Mouse (Mus musculus): ENCODE data around the gene Psmd13.

Psmd13 gene

DNA sequence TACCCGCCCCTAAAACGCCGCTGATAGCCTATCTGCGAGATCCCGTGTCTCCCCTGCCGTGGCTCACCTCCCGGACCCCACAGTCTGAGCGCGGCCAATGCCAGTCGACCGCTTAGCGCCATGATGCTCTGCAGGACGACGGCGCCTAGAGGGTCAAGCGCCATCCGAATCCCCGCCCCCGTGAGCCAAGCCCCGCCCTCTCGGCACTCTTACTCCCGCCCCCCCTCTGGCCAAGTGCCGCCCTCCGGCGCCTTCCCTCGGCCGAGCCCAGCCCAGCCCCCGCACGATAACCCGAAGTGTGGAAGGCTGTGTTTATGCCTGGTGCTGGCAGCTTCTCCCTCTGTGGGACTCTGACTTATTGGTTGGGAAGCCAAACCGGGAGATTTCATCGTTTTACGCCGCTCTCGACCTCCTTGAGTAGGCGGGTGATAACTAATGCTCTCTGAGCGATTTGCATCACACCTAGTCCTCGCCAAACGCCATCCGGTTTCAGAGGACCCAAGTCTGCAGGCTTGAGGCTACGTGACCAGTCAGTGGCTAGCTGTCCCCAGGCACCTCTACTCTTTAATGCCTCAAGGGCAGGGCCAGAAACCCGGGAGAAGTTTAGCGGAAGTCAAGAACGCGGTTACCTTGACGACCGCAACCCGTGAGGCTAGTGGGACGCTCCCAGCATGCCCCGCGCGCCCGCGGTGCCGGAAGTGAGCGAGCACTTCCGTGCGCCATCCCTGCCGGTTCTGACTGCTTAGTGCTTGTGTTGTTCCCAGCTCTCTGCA, at the start of gene Psmd13, which contains the start of gene Sirt3:
Gene Psmd13, plus strand, starts transcription at position 273 of the 773 bp plus-strand sequence.
Gene Sirt3, minus strand, starts transcription at position 614 of the 773 bp plus-strand sequence.
- DNase-seq (ENCODE audit: low read depth, low spot score), result peak; percentile 95

DNA sequence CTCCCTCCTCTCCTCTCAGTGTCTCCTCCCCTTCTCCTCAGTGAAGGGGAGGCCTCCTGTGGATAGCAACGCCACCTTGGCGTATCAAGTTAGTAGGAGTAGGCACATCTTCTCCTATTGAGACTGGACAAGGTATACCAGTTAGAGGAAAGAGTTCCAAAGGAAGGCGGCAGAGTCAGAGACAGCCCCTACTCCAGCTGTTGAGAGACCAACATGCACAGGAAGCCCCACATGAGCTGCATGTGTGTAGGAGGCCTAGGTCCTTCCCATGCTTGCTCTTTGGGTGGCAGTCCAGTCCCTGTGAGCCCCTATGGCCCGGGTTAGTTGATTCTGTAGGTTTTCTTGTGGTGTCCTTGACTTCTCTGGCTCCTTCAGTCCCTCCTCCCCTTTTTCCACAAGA, 48.4 kb upstream of the Psmd13 start:
- no peak for DNase-seq (ENCODE audit: low read depth, low spot score)

DNA sequence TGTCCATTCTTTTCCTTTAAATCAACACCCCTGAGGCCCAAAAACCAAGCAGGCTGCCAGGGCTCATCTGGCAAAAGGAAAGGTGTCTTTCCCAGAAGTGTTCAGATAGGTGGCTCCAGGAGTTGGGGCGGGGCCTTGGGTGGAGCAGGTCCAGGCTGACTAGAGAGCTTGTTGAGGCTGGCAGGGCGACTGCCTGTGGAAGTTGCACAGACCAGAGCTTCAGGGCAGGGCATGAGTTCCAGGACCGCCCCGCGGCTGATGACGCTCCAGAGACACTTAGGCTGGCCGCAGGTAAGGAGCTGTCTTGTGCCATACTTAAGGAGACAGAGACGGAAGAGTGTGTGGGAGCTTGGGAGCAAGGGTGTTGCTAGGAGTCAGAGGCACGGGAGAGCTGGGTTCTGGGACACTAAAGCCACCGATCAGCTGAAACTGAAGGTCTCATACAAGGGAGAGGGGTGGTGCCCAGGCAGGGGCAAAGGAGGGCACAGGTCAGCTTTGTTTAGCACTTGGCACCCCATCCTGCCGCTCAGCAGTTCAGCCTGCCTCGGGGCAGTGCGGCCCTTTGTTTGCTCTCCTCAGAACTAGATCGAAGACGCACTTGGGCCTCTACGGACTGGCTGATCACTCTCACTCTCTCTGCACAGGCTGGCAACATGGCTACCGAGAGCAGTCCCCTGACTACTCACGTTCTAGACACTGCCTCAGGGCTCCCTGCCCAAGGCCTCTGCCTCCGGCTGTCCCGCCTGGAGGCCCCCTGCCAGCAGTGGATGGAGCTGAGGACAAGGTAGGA, 46.6 kb upstream of the Psmd13 start, which contains the start of gene Urah:
Gene Urah, plus strand, starts transcription at position 51 of the 790 bp plus-strand sequence.
- no peak for DNase-seq (ENCODE audit: low read depth, low spot score)

DNA sequence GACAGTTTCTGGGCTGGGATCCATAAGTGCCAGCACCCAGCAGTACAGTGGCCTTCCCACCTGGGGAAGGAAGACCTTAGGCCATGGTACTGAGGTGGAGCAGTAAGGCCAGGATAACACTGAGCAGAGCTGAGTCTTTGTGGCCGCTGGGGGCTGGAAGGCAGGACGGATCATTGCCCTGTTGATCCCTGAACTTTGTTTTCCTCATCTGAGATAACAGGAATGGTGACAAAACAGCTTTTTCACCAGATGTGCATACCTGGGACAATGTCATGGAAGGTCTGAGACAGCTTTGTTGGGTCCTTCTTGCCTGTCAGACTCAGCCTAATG, 46.0 kb upstream of the Psmd13 start:
- no peak for DNase-seq (ENCODE audit: low read depth, low spot score)

DNA sequence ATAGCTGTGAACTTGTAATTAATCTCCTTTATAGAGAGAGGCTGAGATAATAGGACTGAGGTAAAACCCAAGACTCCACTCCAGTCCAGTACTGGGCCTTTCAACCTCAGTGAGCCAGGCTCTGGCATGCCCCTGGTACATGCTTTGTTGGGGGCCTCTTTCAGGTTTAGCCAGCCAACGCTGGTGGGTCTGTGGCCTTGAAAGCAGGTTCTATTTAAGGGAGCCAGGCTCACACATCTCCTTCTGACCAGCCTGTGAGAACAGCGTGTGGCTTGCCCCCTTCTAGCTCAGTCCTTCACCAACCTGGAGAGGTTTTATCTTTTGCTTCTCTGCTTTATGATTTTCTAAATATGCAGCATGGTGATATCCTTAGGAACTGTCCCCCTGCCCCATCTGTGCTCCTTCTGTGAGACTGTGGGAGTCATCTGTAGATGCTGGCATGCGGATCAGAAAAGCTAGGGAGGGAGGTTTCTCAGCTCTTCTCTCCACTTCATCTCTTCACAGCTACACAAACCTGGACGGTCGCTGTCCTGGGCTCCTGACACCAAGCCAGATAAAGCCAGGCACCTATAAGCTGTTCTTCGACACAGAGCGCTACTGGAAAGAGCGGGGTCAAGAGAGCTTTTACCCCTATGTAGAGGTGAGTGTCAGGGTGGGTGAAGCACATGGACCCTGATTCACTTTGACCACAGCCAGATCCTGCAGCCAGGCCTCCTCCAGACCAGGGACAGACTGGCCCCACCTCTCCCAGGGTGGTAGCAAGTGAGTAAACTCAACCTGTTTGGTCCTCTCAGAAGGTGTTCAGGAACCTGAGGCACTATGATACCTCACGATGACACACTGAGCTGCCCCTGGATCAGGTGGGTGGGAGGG, 45.3 kb upstream of the Psmd13 start:
- no peak for DNase-seq (ENCODE audit: low read depth, low spot score)

DNA sequence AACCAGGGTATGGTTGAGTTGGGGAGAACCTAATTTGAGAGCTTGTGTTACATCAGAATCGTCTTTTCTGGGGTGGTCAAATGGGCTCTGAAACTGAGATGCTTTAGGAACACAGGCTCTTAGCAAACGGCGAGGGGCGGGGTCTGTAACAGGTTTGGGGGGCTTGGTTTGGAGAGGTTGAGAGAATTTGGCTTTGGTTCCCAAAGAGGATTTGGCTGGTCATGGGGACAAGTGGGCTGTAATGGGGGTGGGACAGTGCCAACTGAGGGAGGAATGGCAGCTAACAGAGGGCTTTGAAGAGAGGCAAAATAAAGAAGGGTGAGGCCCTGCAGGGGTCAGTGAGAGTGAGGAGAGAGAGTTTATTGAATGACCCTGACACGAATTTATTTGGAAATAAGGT, 42.2 kb upstream of the Psmd13 start:
- DNase-seq (ENCODE audit: low read depth, low spot score), result no peak

DNA sequence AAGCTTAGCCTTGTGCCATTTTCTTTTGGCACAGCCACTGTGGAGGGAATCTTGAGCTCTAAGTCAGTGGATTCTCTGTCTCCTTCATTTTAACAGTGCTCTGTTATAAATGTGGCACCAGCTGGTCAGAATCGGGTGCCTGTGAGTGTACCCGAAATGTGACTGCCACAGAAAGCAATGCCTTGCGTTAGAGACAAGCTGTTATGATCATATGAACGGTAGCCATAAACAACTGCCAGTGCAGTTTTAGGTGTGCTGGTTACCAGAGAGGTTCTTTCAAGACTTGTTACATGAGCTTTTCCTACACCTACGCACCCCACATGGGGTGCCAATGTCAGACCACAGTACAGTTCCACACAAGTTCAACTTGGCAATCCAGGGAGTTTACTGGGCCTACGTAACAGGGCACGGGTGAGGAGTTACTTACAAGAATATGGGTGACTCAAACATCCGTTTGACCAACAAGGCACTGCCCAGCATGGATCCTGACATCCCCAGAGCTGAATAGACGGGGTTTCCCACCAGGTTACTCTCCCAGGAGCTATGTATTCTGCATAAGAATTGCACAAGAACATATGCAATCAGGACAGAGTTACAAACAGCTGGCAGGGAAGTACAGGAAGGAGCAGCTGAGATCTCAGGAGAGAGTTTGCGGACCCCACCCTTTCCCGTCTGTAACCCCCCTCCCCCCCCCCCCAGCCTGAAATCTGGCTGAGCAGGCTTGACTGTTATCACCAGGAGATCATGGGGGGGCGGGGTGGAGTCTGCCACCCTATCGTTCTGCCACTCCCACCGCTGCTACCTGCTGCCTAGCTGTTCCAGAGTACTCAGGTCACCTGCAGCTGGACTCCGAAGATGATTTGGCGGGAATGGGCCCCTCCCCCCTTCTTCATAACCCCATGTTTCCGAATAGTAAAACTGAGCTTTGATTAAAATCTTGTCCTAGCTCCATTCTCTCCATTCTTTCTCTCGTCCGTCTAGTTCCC, 40.7 kb upstream of the Psmd13 start:
- DNase-seq (ENCODE audit: low read depth, low spot score), result no peak

DNA sequence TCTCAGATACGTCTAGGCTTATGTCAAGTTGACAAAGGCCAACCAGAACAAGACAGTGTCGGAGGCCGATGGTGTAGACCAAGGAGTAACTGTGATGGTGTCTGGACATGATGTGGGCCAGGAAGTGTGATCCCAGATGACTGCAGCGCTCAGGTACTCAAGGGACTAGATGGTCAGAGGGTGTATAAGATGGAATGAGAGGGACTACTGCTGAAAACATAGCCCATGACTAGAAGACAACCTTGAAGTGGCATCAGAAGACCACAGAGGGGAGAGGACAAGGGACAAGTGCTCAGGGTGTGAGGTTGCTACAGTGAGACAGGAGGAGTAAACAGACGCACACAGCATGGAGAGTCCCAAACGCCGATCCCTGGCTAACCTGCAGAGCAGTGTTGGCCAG, 38.0 kb upstream of the Psmd13 start:
- DNase-seq (ENCODE audit: low read depth, low spot score), result no peak

DNA sequence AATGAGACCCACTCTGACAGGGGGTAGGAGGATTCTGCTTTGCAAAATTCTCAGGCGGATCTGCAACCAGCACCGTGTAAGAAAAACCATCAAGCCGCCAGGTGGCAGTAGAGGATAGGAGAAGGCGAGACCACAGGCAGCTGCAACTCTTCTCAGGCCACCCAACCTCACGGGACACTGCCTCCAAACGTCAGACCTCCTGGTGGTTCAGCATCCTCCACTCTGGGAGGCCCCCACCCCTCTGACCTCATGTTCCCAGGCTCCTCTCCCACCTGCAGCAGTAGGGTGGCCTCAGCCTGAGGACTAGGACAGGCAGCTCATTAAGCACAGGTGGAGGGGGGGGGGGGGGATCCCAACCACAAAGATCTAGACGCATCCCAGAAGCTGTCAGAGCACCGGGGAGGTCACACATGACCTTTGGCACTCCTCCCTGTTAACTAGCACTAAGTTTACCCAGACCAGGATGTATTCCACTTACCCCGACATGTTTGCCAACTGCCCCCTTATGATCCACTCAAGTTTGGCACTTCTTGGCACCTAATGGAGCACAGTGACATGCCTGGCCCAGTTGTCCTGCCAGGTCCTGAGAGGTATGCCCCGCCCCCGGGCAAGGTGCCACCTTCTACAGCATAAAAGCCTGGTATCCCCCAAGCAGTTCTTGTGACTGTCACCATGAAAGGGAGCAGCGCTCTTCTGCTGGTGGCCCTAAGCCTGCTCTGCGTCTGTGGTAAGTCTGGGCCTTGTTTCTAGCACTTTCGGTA, 36.7 kb upstream of the Psmd13 start, which contains the start of gene Scgb1c1:
Gene Scgb1c1, plus strand, starts transcription at position 643 of the 761 bp plus-strand sequence.
- DNase-seq (ENCODE audit: low read depth, low spot score), result peak; percentile 85

DNA sequence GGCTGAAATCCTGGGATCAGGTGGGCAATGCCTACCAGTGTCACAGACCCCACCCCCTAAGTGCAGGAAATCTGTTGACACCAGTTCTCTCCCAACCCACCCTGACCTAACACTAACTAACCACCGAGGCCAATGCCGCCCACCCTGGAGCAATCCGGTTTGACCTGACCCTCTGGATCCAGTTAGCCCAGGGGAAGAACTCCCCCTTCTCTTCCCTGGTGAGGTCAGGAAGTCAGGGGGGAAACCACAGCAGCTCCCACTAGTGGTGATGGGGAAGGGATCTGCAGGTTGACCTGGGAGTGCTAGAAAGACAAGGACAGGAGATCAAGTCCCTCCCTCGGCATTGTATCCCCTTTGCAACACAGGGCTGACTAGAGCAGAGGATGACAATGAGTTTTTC, 36.1 kb upstream of the Psmd13 start:
- DNase-seq (ENCODE audit: low read depth, low spot score), result no peak

DNA sequence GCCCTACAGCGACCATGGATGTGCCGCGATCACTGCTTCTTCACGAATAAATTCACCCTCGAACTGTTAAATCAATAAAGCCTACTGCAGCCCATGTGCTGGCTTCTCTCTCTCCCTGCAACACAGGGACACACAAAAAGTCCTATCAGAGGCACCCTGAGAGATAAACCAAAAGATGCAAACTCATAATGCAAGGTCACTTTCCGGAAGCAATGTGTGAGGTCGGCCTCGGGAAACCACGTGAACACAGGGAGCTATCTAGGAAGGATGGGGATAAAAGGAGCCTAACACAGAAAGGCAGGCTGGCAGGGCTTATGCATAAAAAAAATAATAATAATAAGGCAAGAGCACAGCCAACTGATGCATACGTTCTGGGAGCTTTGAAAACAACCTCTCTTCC, 35.1 kb upstream of the Psmd13 start:
- no peak for DNase-seq (ENCODE audit: low read depth, low spot score)

DNA sequence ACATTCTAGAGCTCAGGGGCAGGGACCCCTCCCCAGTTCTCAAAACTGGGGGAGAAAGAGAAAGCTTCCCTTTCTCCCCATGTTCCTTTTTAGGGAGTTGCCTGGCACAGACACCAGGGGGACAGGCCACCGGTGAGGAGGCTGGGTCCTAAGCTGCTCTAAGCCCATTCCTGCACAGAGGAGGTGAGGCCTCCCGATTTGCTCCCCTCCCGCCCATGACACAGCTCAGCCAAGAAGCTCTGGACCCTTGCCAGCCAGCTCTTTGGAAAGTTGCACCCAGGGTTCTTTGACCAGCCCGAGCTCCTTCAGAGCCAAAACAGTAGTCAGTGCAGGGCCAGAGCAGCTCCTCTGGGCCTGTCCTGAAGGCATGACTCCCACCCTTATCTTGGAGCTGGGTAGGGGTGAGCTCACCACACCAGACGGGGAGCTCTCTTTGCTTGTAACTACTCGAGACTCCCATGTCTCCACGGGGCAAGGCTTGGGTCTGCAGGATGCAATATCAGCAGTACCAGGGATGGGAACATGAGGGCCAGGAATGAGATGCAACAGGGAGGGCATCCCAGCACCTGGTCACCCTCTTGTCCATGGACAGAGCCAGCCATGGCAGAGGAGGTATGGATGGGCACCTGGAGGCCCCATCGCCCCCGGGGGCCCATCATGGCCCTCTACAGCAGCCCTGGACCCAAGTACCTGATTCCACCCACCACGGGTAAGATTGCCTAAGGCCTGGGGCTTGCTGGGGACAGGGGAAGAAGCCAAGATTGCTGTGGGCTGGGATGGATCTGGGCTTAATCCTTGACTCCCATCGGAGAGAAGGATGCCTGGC, 33.8 kb upstream of the Psmd13 start, which contains the start of gene Odf3:
Gene Odf3, plus strand, starts transcription at position 51 of the 826 bp plus-strand sequence.
- no peak for DNase-seq (ENCODE audit: low read depth, low spot score)

DNA sequence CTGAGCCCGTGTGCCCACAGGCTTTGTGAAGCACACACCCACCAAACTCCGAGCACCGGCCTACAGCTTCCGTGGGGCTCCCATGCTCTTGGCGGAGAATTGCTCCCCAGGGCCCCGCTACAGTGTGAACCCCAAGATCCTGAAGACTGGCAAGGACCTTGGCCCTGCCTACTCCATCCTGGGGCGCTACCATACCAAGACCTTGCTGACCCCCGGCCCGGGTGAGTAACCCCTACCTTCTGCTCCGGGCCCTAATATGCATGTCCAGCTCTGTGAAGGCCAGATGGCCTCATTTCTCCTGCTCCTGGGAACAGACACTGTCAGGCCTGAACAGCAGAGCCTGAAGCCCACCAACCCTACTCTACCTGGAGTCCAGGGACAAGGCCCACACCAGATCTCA, 33.2 kb upstream of the Psmd13 start:
- DNase-seq (ENCODE audit: low read depth, low spot score), result no peak

DNA sequence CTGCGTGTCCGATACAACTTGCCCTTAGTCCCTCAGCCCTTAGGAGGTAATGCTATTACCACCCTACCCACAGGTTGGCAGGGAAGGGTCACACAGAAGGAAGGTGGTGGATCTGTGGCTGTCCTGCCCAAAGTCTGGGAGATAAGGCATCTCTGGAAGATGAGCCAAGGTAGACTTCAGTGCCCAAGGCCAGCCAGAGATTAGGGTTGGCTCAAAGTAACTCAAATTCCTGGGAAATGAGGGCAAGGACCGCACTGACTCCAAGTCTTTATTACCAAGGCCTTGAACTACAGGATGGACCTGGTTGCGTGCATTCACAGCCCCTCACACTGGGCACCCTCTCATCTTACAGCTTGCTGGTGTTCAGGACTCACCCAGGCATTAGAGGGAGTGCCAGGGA, 29.9 kb upstream of the Psmd13 start:
- no peak for DNase-seq (ENCODE audit: low read depth, low spot score)

DNA sequence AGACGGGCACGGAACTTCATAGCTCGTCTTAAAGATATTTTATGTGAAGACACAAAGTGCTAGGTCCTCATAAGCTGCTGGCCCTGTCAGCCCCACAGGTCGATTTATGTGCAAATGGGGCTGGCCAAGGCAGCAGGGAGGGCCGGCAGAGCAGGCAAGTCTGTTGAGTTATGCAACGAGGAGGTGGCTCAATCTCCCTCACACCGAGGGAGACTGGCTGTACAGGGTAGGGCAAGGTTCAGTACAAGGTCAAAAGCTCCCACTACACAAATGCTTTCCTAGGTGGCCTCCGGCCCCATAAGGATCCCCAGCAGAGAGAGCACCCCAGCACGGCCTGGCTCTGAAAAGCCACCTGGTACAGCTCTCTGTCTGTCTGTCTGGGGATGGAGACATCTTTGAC, 28.4 kb upstream of the Psmd13 start:
- DNase-seq (ENCODE audit: low read depth, low spot score), result no peak

DNA sequence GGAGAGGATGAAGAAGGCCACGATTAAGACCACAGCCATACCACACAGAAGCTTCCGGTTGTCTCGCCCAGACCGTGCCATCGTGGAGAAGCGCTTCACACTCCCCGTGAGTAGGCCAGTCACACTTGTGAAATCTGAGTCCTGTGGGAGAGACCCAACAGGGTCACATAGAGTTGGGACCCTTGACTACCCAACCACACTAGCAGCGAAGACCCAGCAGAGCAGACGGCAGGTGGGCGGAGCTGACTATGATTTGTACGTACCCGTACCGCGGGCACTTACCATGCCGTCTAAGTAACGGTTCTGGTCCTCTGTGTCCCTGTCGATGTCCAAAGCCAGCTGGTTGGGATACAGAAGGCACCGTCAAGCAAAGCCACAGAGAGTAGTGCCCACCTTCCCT, 27.3 kb upstream of the Psmd13 start:
- no peak for DNase-seq (ENCODE audit: low read depth, low spot score)

DNA sequence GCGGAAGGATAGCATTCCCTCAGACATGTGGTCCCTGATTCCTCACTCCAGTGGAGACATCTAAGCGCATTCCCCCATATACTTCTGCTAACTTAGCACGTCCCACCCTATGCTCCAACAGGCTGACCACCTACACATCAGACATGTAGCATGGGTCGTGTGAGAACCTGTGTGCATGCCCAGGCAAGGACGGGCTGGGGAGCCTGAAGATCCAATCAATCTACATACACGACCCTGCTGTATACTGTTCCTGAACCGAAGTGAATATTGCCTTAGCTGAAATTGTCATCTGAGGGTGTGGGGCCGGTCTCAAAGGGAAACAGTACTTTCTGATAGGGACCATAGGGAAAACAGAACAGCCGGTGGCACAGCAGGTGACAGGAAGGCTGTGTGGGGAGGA, 26.6 kb upstream of the Psmd13 start:
- no peak for DNase-seq (ENCODE audit: low read depth, low spot score)

DNA sequence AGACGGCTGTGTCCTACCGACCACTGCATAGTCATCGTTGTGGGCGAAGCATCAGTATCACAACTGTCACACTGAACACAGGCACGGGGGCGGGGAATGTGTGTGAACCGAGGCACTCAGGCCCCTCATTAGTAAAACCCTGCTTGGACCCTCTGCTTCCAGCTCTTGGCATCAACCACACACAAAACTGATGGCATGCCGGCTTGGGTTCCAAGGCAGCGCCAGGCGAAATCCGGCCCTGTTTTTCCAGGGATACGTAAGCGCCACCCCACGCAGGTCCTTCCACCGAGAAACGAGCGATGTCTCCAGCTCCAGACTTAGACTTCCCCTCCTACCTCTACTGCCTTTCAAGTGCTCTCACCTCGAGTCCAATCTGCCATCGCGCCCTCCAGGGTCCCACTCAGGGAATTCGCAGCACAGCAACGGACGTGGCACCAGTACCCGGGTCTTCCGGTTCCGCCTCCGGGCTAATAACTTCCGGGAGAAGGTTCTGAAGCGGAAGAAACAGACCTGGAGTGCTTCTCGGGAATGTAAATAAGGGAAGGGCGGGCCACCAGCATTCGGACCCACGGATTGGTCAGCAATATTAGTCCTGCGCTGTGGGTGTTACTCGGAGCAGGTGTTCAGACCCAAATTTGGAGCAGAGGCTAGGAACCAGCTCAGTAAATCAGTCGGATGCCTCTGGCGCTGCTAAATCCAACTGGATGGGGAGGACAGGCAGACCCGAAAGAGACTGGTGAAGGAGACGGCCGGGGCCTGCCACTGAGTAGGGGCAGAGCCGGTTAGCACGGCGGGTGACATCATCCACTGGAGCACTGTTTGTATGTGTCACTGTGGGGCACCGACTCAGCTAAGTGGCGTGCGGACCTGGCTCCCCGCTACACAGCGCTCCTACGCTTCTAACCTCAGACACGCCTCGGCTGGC, 25.6 kb upstream of the Psmd13 start, which contains the start of gene Gm45785:
Gene Gm45785, minus strand, starts transcription at position 472 of the 925 bp plus-strand sequence.
- DNase-seq (ENCODE audit: low read depth, low spot score), result peak; percentile 95

Data from A20 (cell line).